Mouse (Mus musculus) kidney, embryonic 16.5 days (tissue): ENCODE data around the gene Gm20765. TPM values are rescaled to one million over a fixed set of nuclear protein-coding genes. Genes with fewer than 3 reads are reported as not detected.
"Not testable (repeated sequence)": the region's sequence is repeated elsewhere in the genome, so short reads cannot be mapped to it uniquely, and the experiment has no call there.

Experiments
- ATAC-seq: fragments of 200-750 bp; cut with Nextera tagmentation; 2 replicates; pipeline ENCODE4 v1.8.0; 2017; ENCODE audit warnings: moderate TSS enrichment; ENCODE audit not compliant: low FRiP score, low TSS enrichment
- H3K27ac ChIP-seq: fragments of 300-500 bp; sonication (generic); 2 replicates; pipeline ENCODE4 v1.5.1; 2014; ENCODE audit warnings: low read length
- H3K27me3 ChIP-seq: fragments of 300-500 bp; sonication (generic); 2 replicates; pipeline ENCODE4 v1.6.1; 2014; ENCODE audit warnings: low read length, control low read depth, mixed read lengths; ENCODE audit not compliant: insufficient read depth
- H3K36me3 ChIP-seq: fragments of 300-500 bp; sonication (generic); 2 replicates; pipeline ENCODE4 v1.6.1; 2014; ENCODE audit warnings: low read length, control low read depth, mixed read lengths; ENCODE audit not compliant: insufficient read depth
- H3K4me1 ChIP-seq: fragments of 300-500 bp; sonication (generic); 2 replicates; pipeline ENCODE4 v1.6.1; 2014; ENCODE audit warnings: low read length, control low read depth, mixed read lengths; ENCODE audit not compliant: insufficient read depth
- H3K4me2 ChIP-seq: fragments of 300-500 bp; sonication (generic); replicated peaks from 2 replicates; pipeline ENCODE4 v1.6.1; 2014; ENCODE audit warnings: low read depth, low read length
- H3K4me3 ChIP-seq: fragments of 300-500 bp; sonication (generic); 2 replicates; pipeline ENCODE4 v1.5.1; 2014; ENCODE audit warnings: mild to moderate bottlenecking, low read length
- H3K9ac ChIP-seq: fragments of 300-500 bp; sonication (generic); replicated peaks from 2 replicates; pipeline ENCODE4 v1.6.1; 2014; ENCODE audit warnings: low read length
- H3K9me3 ChIP-seq: fragments of 300-500 bp; sonication (generic); 2 replicates; pipeline ENCODE4 v1.6.1; 2016; ENCODE audit warnings: low read length, control low read depth
- WGBS: fragments of 180-500 bp; shearing (Covaris S2); extraction: QIAGEN DNeasy Blood & Tissue Kit; methylation state at CpG from one replicate; pipeline ENCODE4 v1.1.7; 2014; 5-methylcytosine and 5-hydroxymethylcytosine counted together
- polyA plus RNA-seq: library from polyadenylated mRNA; unstranded; fragments of >200 nt; fragmentation: Nextera tagmentation; extraction: Ambion mirVana; gene quantifications from 2 replicates; pipeline ENCODE4 v1.2.1, GENCODE M21; 2015

Gene Gm20765
- polyA plus RNA-seq: not detected in 2 replicates

DNA sequence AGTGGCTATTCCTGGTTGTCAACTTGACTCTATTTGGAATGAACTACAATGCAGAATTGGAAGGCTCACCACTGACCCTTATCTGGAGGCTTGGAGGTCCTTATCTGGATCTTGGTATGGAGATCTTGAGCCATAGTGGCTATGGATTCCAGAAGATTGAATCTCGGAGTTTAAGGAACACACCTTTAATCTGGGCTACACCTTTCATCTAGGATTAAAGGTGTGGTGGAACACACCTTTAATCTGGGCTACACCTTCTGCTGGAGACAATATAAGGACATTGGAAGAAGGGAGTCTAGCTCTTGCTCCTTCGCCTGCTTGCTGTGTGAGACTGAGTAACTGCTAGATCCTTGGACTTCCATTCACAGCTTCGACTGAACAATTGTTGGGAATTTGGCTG is at the start of gene Gm20765:
TSS of gene Gm20765 (plus strand) at position 301 of the 400 bp plus-strand sequence.
- H3K27me3 ChIP-seq, H3K27ac ChIP-seq, H3K36me3 ChIP-seq, H3K4me3 ChIP-seq, H3K9ac ChIP-seq, H3K4me2 ChIP-seq, H3K4me1 ChIP-seq, H3K9me3 ChIP-seq, ATAC-seq: not testable (repeated sequence)
- no CpG with 5 or more reads among the region's 3 CpGs for WGBS

DNA sequence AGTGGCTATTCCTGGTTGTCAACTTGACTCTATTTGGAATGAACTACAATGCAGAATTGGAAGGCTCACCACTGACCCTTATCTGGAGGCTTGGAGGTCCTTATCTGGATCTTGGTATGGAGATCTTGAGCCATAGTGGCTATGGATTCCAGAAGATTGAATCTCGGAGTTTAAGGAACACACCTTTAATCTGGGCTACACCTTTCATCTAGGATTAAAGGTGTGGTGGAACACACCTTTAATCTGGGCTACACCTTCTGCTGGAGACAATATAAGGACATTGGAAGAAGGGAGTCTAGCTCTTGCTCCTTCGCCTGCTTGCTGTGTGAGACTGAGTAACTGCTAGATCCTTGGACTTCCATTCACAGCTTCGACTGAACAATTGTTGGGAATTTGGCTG is 42.6 kb upstream of the Gm20765 start, which contains the start of gene Gm21293:
TSS of gene Gm21293 (plus strand) at position 301 of the 400 bp plus-strand sequence.
- H3K9ac ChIP-seq: not testable (repeated sequence)

DNA sequence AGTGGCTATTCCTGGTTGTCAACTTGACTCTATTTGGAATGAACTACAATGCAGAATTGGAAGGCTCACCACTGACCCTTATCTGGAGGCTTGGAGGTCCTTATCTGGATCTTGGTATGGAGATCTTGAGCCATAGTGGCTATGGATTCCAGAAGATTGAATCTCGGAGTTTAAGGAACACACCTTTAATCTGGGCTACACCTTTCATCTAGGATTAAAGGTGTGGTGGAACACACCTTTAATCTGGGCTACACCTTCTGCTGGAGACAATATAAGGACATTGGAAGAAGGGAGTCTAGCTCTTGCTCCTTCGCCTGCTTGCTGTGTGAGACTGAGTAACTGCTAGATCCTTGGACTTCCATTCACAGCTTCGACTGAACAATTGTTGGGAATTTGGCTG is 34.1 kb upstream of the Gm20765 start, which contains the start of gene Gm6763:
TSS of gene Gm6763 (plus strand) at position 301 of the 400 bp plus-strand sequence.
- not testable (repeated sequence) for H3K36me3 ChIP-seq, ATAC-seq, H3K4me2 ChIP-seq, H3K4me3 ChIP-seq, H3K9me3 ChIP-seq, H3K27ac ChIP-seq, H3K27me3 ChIP-seq, H3K9ac ChIP-seq, H3K4me1 ChIP-seq
- no CpG with 5 or more reads among the region's 3 CpGs for WGBS

More for the DNA sequence above, 42.6 kb upstream of the Gm20765 start, which contains the start of gene Gm21293:
- H3K4me1 ChIP-seq, H3K27me3 ChIP-seq, H3K9me3 ChIP-seq, ATAC-seq, H3K4me3 ChIP-seq, H3K4me2 ChIP-seq, H3K36me3 ChIP-seq, H3K27ac ChIP-seq: not testable (repeated sequence)
- no CpG with 5 or more reads among the region's 3 CpGs for WGBS

DNA sequence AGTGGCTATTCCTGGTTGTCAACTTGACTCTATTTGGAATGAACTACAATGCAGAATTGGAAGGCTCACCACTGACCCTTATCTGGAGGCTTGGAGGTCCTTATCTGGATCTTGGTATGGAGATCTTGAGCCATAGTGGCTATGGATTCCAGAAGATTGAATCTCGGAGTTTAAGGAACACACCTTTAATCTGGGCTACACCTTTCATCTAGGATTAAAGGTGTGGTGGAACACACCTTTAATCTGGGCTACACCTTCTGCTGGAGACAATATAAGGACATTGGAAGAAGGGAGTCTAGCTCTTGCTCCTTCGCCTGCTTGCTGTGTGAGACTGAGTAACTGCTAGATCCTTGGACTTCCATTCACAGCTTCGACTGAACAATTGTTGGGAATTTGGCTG is 25.6 kb upstream of the Gm20765 start, which contains the start of gene Gm8764:
TSS of gene Gm8764 (plus strand) at position 301 of the 400 bp plus-strand sequence.
- not testable (repeated sequence) for H3K4me2 ChIP-seq, H3K9me3 ChIP-seq, H3K27ac ChIP-seq, ATAC-seq, H3K4me1 ChIP-seq, H3K36me3 ChIP-seq, H3K9ac ChIP-seq, H3K27me3 ChIP-seq, H3K4me3 ChIP-seq
- no CpG with 5 or more reads among the region's 3 CpGs for WGBS

DNA sequence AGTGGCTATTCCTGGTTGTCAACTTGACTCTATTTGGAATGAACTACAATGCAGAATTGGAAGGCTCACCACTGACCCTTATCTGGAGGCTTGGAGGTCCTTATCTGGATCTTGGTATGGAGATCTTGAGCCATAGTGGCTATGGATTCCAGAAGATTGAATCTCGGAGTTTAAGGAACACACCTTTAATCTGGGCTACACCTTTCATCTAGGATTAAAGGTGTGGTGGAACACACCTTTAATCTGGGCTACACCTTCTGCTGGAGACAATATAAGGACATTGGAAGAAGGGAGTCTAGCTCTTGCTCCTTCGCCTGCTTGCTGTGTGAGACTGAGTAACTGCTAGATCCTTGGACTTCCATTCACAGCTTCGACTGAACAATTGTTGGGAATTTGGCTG is 17.1 kb upstream of the Gm20765 start, which contains the start of gene Gm21304:
TSS of gene Gm21304 (plus strand) at position 301 of the 400 bp plus-strand sequence.
- not testable (repeated sequence) for H3K27me3 ChIP-seq, H3K36me3 ChIP-seq, ATAC-seq, H3K4me3 ChIP-seq, H3K4me2 ChIP-seq, H3K9ac ChIP-seq, H3K9me3 ChIP-seq, H3K27ac ChIP-seq, H3K4me1 ChIP-seq
- no CpG with 5 or more reads among the region's 3 CpGs for WGBS

DNA sequence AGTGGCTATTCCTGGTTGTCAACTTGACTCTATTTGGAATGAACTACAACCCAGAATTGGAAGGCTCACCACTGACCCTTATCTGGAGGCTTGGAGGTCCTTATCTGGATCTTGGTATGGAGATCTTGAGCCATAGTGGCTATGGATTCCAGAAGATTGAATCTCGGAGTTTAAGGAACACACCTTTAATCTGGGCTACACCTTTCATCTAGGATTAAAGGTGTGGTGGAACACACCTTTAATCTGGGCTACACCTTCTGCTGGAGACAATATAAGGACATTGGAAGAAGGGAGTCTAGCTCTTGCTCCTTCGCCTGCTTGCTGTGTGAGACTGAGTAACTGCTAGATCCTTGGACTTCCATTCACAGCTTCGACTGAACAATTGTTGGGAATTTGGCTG is 8.6 kb upstream of the Gm20765 start, which contains the start of gene Gm21312:
TSS of gene Gm21312 (plus strand) at position 301 of the 400 bp plus-strand sequence.
- no CpG with 5 or more reads among the region's 3 CpGs for WGBS
- not testable (repeated sequence) for H3K36me3 ChIP-seq, ATAC-seq, H3K9ac ChIP-seq, H3K9me3 ChIP-seq, H3K4me3 ChIP-seq, H3K27ac ChIP-seq, H3K4me1 ChIP-seq, H3K4me2 ChIP-seq, H3K27me3 ChIP-seq

DNA sequence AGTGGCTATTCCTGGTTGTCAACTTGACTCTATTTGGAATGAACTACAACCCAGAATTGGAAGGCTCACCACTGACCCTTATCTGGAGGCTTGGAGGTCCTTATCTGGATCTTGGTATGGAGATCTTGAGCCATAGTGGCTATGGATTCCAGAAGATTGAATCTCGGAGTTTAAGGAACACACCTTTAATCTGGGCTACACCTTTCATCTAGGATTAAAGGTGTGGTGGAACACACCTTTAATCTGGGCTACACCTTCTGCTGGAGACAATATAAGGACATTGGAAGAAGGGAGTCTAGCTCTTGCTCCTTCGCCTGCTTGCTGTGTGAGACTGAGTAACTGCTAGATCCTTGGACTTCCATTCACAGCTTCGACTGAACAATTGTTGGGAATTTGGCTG is 8.4 kb downstream of the Gm20765 start, which contains the start of gene Gm4340:
TSS of gene Gm4340 (plus strand) at position 301 of the 400 bp plus-strand sequence.
- not testable (repeated sequence) for H3K4me1 ChIP-seq, ATAC-seq, H3K4me2 ChIP-seq, H3K27ac ChIP-seq, H3K4me3 ChIP-seq, H3K36me3 ChIP-seq, H3K9me3 ChIP-seq, H3K9ac ChIP-seq, H3K27me3 ChIP-seq
- WGBS: no CpG with 5 or more reads among the region's 3 CpGs

DNA sequence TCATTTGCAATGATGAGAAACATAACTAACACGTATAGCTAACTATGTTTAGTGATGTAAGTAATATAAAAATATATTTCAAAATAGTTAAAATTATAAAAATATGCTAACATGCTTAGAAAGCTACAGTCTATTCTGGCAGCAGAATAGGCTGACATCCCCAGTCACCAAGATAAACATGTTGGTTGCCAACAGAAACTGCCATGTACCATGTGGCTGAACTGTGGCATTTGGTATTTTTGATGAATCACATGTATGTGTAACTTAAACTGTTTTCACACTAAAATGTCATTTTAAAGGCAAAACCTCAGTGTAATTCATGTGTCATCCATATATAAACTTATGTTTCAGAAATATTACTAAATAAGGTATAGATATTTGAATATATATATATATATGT is 24.3 kb downstream of the Gm20765 start:
- Histone ChIP-seq H3K4me2 (no peak overlapping the region), H3K36me3 (no peaks in the 10 kb centered on the region), H3K4me3 (no peak overlapping the region), H3K9ac (no peak overlapping the region), H3K27me3 (no peaks in the 10 kb centered on the region), H3K4me1 (no peaks in the 10 kb centered on the region), H3K9me3 (no peaks in the 10 kb centered on the region), H3K27ac (no peak overlapping the region)
- 81% methylated on average over 1 of the region's 1 CpGs for WGBS
- no peak for ATAC-seq

DNA sequence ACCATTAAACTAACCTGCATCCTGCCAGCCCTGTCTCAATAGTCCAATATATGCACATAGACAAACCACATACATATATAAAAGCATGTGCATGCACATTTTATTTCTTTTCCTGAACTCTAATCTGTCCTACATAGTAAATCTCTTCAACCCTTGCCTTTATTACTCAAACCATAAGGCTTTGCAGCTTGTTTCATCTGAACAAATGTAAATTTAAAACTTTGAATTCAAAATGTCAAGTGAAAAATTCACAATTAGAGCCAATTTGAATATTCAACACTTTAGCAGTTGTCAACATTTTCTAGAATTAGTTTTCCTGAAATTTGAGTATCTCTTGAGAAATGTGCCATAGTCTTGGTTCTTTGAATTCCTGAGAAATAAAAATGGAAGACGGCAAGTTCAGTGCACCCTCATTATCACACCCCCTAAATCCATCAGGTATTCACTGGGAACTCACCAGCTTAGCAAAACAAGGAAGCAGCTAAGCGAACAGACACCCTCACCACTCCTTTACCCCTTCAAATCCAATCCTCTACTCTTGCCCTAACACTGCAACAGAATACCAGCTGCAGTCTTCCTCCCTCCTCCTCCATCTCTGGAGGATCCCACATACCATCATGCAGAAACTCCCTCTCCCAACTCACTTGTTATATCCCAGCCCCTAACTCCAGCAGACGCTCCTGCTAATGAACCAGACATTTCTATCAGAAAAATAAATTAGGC is 25.1 kb downstream of the Gm20765 start:
- ATAC-seq: no peak
- Histone ChIP-seq H3K4me1 (no peaks in the 10 kb centered on the region), H3K4me2 (no peak overlapping the region), H3K4me3 (no peak overlapping the region), H3K27ac (no peak overlapping the region), H3K9me3 (no peaks in the 10 kb centered on the region), H3K9ac (no peak overlapping the region), H3K27me3 (no peaks in the 10 kb centered on the region), H3K36me3 (no peaks in the 10 kb centered on the region)
- 52% methylated on average over 3 of the region's 3 CpGs for WGBS

DNA sequence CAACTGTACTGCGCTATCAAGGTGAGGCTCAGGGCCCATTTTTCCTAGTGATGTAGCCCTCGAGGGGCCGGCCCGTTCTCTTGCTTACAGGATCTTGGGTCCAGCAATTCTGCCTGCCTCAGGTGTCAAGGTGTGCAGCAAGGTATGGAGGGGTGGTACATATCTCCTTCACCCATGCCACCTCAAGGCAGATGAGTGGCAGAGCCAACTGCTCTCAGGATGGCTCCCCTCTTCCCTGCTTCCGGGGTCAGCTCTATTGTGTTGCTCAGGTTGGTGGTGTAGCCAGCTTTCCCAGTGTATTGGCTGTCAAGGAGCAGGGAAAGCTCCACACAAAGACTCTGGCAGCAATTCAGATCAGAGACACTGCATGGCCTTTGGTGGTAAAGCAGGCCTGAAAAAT is 29.2 kb downstream of the Gm20765 start:
- Histone ChIP-seq H3K9me3 (no peaks in the 10 kb centered on the region), H3K4me1 (no peaks in the 10 kb centered on the region), H3K27ac (no peak overlapping the region), H3K9ac (no peak overlapping the region), H3K4me3 (no peak overlapping the region), H3K4me2 (no peak overlapping the region), H3K36me3 (no peaks in the 10 kb centered on the region), H3K27me3 (no peaks in the 10 kb centered on the region)
- WGBS: 93% methylated on average over 5 of the region's 5 CpGs
- no peak for ATAC-seq
